Mouse (Mus musculus) activated CD4-positive, CD25-positive, alpha-beta regulatory T cell, adult 4 months (primary cell): Measurements from ENCODE around the gene Nkx2-4. TPM values are rescaled to one million over a fixed set of nuclear protein-coding genes. Genes with fewer than 3 reads are reported as not detected.

Source experiments
- ATAC-seq: one replicate; pipeline ENCODE4 v1.8.0; 2017
- polyA plus RNA-seq, 2 experiments: library from polyadenylated mRNA; unstranded; fragments of 100-300 nt; shearing (Covaris generic); gene quantifications; one replicate each; pipeline ENCODE4 v1.2.1; 2017

Nkx2-4 gene
- not detected for polyA plus RNA-seq

DNA sequence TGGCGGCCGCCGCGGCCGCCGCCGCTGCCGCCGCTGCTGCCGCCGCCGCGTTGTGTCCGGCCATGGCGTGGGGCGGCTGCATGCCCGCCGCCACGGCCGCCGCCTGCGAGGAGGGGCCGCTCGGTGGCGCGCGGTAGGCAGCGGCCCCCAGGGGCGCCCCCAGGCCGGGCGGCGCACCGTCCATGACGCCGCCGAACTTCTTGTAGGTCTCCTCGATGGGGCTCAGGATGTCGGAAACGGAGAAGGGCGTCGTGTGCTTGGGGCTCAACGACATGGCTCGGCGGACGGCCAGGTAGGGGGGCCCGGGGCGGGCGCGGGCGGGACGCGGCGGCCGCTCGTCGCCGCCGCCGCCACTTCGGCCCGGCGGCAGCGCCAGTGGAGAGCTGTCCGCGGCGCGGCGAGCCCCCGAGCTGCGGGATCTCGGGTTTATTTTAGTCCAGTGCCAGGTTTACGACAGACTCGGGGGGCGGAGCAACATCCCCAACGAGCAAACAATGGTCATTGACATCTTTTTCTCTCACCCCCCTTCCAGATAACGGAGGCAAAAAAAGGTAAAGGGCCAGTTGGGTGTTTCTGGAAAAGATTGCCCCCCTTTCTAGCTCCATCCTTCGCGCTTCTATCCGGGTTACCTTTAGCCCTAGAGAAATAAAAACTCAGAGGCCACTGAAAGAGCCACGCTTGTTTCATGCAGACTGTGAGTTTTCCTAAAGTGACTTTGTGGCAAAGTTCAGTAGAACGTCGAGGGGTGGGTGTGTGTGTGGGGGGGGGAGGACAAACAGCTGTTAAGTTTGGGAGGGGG, at the start of gene Nkx2-4:
Gene Nkx2-4, minus strand, starts transcription at position 374 of the 799 bp plus-strand sequence.
- ATAC-seq: no peak

DNA sequence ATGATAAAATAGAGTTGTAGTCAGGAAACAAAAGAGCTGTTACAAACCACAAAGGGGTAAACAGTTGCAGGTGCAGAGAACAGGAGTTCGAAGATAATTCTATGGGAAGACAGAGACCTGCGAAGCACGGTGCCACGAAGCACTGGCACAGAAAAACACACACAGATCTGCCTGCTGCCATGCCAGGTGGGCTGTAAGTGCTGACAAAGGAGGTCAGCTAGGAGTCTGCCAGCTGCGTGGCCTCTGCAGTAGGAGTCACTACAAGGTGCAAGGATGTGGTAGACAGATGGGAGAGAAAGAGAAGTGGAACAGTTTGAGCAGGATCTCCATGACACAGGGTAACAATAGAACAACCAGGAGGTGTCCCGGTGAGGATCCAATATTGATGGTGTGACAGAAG, 42.1 kb upstream of the Nkx2-4 start:
- ATAC-seq: no peak

DNA sequence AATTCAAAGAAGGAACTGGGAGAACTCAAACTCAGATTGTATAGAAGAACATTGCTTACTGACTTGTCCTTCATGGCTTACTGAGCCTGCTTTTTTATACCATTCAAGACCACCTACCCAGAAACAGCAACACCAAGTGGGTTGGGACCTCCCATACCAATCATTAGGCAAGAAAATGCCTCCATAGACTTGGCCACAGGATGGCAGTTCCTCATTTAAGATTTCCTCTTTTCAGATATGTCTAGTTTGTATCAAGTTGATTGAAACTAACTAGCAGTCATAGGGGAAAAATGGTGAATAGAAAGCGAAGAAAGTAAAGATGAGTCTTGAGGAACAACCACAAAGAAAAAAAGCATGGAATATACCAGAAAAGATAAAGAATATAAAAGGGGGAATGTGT, 34.5 kb upstream of the Nkx2-4 start:
- ATAC-seq: no peak

DNA sequence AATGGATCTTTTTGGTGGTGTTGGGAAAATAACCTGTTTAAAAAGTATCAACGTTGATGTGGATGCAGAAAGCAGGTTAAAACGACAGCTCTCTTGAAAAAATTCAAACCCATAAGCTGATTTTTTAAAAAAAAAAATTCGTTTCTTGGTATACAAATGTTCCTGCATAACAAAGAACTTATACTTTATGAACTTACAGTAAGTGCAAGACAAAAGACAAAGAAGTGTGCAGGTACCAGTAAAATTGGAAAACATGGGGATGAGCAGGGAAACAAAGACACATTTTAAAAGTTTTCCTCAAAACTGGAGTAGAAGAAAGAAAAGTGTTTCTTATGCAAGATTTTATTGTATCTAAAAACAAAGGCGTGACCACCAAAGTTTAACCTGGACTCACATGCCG, 1.2 kb upstream of the Nkx2-4 start:
- ATAC-seq: no peak

GRCm38 (mm10) chr2:147085937-147086336, 692 bp upstream of the Nkx2-4 start:
- ATAC-seq: no peak

- no peak for ATAC-seq
Measured at GRCm38 (mm10) chr2:147084366-147085071, 726 bp downstream of the Nkx2-4 start.

GRCm38 (mm10) chr2:147083471-147084365, 1.5 kb downstream of the Nkx2-4 start:
- ATAC-seq: peak; percentile 27

GRCm38 (mm10) chr2:147082391-147082790, 2.9 kb downstream of the Nkx2-4 start:
- no peak for ATAC-seq

- ATAC-seq: no peak
Measured at GRCm38 (mm10) chr2:147074399-147074798, 10.8 kb downstream of the Nkx2-4 start.

DNA sequence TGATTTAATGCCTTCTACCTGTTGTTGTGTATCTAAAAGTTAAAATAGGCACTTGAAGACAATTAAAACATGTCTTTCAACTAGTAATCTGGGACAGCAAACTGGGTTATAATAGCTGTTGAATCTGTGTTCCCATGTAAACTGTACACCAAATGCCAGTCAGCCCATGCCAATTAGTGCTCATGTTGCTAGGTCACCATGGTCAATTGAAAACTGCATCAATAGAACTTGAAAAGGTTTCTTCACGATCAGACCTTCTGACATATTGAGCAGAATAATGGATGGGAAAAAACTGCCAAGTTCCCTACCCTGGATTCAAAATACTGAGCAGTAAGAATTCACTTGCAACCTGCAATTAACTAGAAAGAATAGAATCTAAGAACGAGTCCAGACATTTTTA, 11.3 kb downstream of the Nkx2-4 start:
- no peak for ATAC-seq

DNA sequence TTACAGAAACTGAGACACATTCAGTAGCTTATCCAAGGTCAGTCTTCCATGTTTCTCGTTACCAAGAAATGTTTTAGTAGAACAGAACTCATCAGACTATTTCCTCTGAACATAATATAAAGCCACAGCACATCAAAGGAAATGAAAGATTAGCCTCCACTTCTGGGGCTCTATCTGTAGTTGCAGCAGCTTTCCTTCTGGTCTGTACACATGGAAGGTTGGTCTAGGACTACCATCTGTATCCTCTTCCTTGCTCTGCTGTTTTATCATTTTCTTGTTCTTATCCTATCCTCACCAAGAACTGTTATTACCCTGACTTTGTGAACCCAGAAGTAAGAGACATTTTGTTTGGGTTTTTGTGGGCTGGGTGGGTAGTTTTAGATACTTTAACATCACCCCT, 14.9 kb downstream of the Nkx2-4 start:
- no peak for ATAC-seq

- no peak for ATAC-seq
Measured at GRCm38 (mm10) chr2:147069077-147069476, 16.2 kb downstream of the Nkx2-4 start.

- ATAC-seq: no peak
Measured at GRCm38 (mm10) chr2:147067480-147068246, 17.6 kb downstream of the Nkx2-4 start.

GRCm38 (mm10) chr2:147053229-147053892, 31.9 kb downstream of the Nkx2-4 start:
- no peak for ATAC-seq

GRCm38 (mm10) chr2:147047051-147047450, 38.2 kb downstream of the Nkx2-4 start:
- no peak for ATAC-seq

- no peak for ATAC-seq
Measured at GRCm38 (mm10) chr2:147035864-147036263, 49.4 kb downstream of the Nkx2-4 start.

Other genes starting within 250 kb of the Nkx2-4 start
- 10 to 100 TPM; 16.3 to 20.0 TPM for gene Kiz, start 229.6 kb downstream of the Nkx2-4 start, polyA plus RNA-seq
- 100 to 1,000 TPM; 173 to 239 TPM for gene Xrn2, start 72.4 kb downstream of the Nkx2-4 start, polyA plus RNA-seq
- gene Nkx2-2, start 108.8 kb upstream of the Nkx2-4 start, polyA plus RNA-seq: not detected